Mouse (Mus musculus) ES-CJ7 (cell line): ENCODE results near the gene Usp22.
"Not testable (repeated sequence)": the region's sequence is repeated elsewhere in the genome, so short reads cannot be mapped to it uniquely, and the experiment has no call there.

ENCODE experiments used
- DNase-seq: peaks from one replicate; pipeline ENCODE4 v3.0.0; 2011; ENCODE audit warnings: low read depth, low spot score

The Usp22 gene

GRCm38 (mm10) chr11:61143564-61144469, 31.0 kb downstream of the Usp22 start:
- DNase-seq: peak; percentile 63

GRCm38 (mm10) chr11:61142941-61143530, 31.8 kb downstream of the Usp22 start:
- no peak for DNase-seq

GRCm38 (mm10) chr11:61142262-61142661, 32.6 kb downstream of the Usp22 start:
- peak; percentile 17 for DNase-seq

- no peak for DNase-seq
Observed at GRCm38 (mm10) chr11:61141693-61142092, 33.2 kb downstream of the Usp22 start.

- no peak for DNase-seq
Observed at GRCm38 (mm10) chr11:61132943-61133342, 41.9 kb downstream of the Usp22 start.

GRCm38 (mm10) chr11:61130646-61131045, 44.2 kb downstream of the Usp22 start:
- DNase-seq: not testable (repeated sequence)

GRCm38 (mm10) chr11:61129305-61129704, 45.5 kb downstream of the Usp22 start:
- no peak for DNase-seq

GRCm38 (mm10) chr11:61127421-61128055, 47.3 kb downstream of the Usp22 start:
- no peak for DNase-seq

- DNase-seq: no peak
Observed at GRCm38 (mm10) chr11:61126606-61127355, 48.1 kb downstream of the Usp22 start, which contains the start of gene Tnfrsf13b. Gene Tnfrsf13b (plus strand): TSS chr11:61126755.

GRCm38 (mm10) chr11:61125970-61126369, 48.9 kb downstream of the Usp22 start:
- DNase-seq: no peak

- no peak for DNase-seq
Observed at GRCm38 (mm10) chr11:61123886-61124285, 51.0 kb downstream of the Usp22 start.

- no peak for DNase-seq
Observed at GRCm38 (mm10) chr11:61122769-61123288, 52.0 kb downstream of the Usp22 start.

- no peak for DNase-seq
Observed at GRCm38 (mm10) chr11:61122283-61122768, 52.5 kb downstream of the Usp22 start.

- no peak for DNase-seq
Observed at GRCm38 (mm10) chr11:61119996-61120583, 54.8 kb downstream of the Usp22 start.

- DNase-seq: no peak
Observed at GRCm38 (mm10) chr11:61116226-61116625, 58.6 kb downstream of the Usp22 start.

- no peak for DNase-seq
Observed at GRCm38 (mm10) chr11:61112323-61112995, 62.4 kb downstream of the Usp22 start.

- no peak for DNase-seq
Observed at GRCm38 (mm10) chr11:61111472-61111871, 63.4 kb downstream of the Usp22 start.

GRCm38 (mm10) chr11:61110928-61111327, 63.9 kb downstream of the Usp22 start:
- no peak for DNase-seq

- no peak for DNase-seq
Observed at GRCm38 (mm10) chr11:61110113-61110512, 64.7 kb downstream of the Usp22 start.

GRCm38 (mm10) chr11:61109707-61110106, 65.1 kb downstream of the Usp22 start:
- no peak for DNase-seq
